8 mouse cellular contexts compared by ENCODE assay signal in genomic region chr3:68495096-68495735, GRCm38 (mm10).
DNase-seq lines count a peak whose midpoint lies in the region; ATAC-seq and TF ChIP-seq lines count a peak whose summit lies in the region.

No protein-coding gene starts in this region.

- DNase-seq in spleen, adult 2 months (ENCODE audit: low read depth in 1 of 2, low spot score in 2 of 2) = no peak
- no peak for DNase-seq in spleen, postnatal 36 days (ENCODE audit: low spot score in 2 of 2)
- DNase-seq in embryonic facial prominence, embryonic 10.5 days (ENCODE audit: low spot score) = peak; percentile 74
- DNase-seq in gastrocnemius, postnatal 14 days = peak; percentile 32
- peak; percentile 47 for DNase-seq in left cerebral cortex, postnatal 4 days
- DNase-seq in midbrain, embryonic 10.5 days (ENCODE audit: low spot score) = peak; percentile 68

- no peak for TF ChIP-seq POLR2A in spleen, adult 2 months (IDR thresholded peaks at IDR 0.05; ENCODE audit: low read depth, low read length)

- peak overlapping the region; percentile 98 for H3K4me2 ChIP-seq in intestine, embryonic 15.5 days (replicated peaks)
- peak overlapping the region; percentile 93 for H3K4me2 ChIP-seq in stomach, embryonic 16.5 days (ENCODE audit: low read depth, low read length)

- H3K9me3 ChIP-seq in embryonic facial prominence, embryonic 10.5 days = no peaks in the 10 kb centered on the region
- H3K9me3 ChIP-seq in intestine, embryonic 15.5 days = no peaks in the 10 kb centered on the region
- no peaks in the 10 kb centered on the region for H3K9me3 ChIP-seq in midbrain, embryonic 10.5 days (replicated peaks)
- no peaks in the 10 kb centered on the region for H3K9me3 ChIP-seq in stomach, embryonic 16.5 days (replicated peaks; ENCODE audit: control insufficient read depth, low read length)

- TF ChIP-seq CTCF in spleen, adult 2 months (IDR thresholded peaks at IDR 0.05; ENCODE audit: extremely low read depth, insufficient read depth, insufficient read length, insufficient replicate concordance) = no peak

- no peaks in the 10 kb centered on the region for H3K36me3 ChIP-seq in spleen, adult 2 months (ENCODE audit: control insufficient read depth, insufficient read depth, low read length)
- peaks cover 6% of the 10 kb centered on the region; the same call in 1 of the 2 replicates for H3K36me3 ChIP-seq in embryonic facial prominence, embryonic 10.5 days (replicated peaks)
- no peaks in the 10 kb centered on the region for H3K36me3 ChIP-seq in intestine, embryonic 15.5 days
- 0 out of 2 replicates have a peak, but pooled peaks cover 3% of the 10 kb centered on the region for H3K36me3 ChIP-seq in midbrain, embryonic 10.5 days
- no peaks in the 10 kb centered on the region for H3K36me3 ChIP-seq in stomach, embryonic 16.5 days (ENCODE audit: control insufficient read depth, insufficient read depth, low read length)

- H3K9ac ChIP-seq in intestine, embryonic 15.5 days = peak overlapping the region; percentile 71
- peak overlapping the region; percentile 88 for H3K9ac ChIP-seq in stomach, embryonic 16.5 days (ENCODE audit: low read length)

- H3K27me3 ChIP-seq in spleen, adult 2 months (ENCODE audit: control insufficient read depth, insufficient read depth, low read length) = peaks cover 17% of the 10 kb centered on the region
- H3K27me3 ChIP-seq in embryonic facial prominence, embryonic 10.5 days (replicated peaks; ENCODE audit: low read depth, poor library complexity, severe bottlenecking) = 0 out of 2 replicates have a peak, but pooled peaks cover 3% of the 10 kb centered on the region
- H3K27me3 ChIP-seq in intestine, embryonic 15.5 days (replicated peaks) = no peaks in the 10 kb centered on the region
- peaks cover 22% of the 10 kb centered on the region for H3K27me3 ChIP-seq in midbrain, embryonic 10.5 days (ENCODE audit: low read depth, poor library complexity, severe bottlenecking)
- no peaks in the 10 kb centered on the region for H3K27me3 ChIP-seq in stomach, embryonic 16.5 days (ENCODE audit: control insufficient read depth, insufficient read depth, low read length)

- ATAC-seq in intestine, embryonic 15.5 days = peak; percentile 21
- peak; percentile 17; the same call in 1 of the 2 replicates for ATAC-seq in stomach, embryonic 16.5 days (ENCODE audit: insufficient read depth, low FRiP score)

- intact Hi-C loops in gastrocnemius, postnatal 14 days (cut with DNase I; ENCODE audit: low total_unique reads) = no loop called here
- intact Hi-C loops in left cerebral cortex, postnatal 4 days (cut with DNase I) = loop anchor here (10.0 kb wide), 1 partner anchor 430 kb away; the partner anchor contains the start of gene Schip1

- peak overlapping the region; percentile 65 for H3K4me3 ChIP-seq in spleen, adult 2 months (ENCODE audit: extremely low read depth, insufficient read depth, insufficient read length)
- peak overlapping the region; percentile 83 for H3K4me3 ChIP-seq in embryonic facial prominence, embryonic 10.5 days
- peak overlapping the region; percentile 68 for H3K4me3 ChIP-seq in intestine, embryonic 15.5 days (replicated peaks)
- H3K4me3 ChIP-seq in midbrain, embryonic 10.5 days = peak overlapping the region; percentile 80
- H3K4me3 ChIP-seq in stomach, embryonic 16.5 days (replicated peaks; ENCODE audit: low read length) = peak overlapping the region; percentile 79

- peaks cover 4% of the 10 kb centered on the region; the same call in 1 of the 2 replicates for H3K4me1 ChIP-seq in spleen, adult 2 months (ENCODE audit: control insufficient read depth, insufficient read depth, insufficient read length)
- peaks cover 49% of the 10 kb centered on the region for H3K4me1 ChIP-seq in embryonic facial prominence, embryonic 10.5 days
- peaks cover 13% of the 10 kb centered on the region; the same call in 1 of the 2 replicates for H3K4me1 ChIP-seq in intestine, embryonic 15.5 days (replicated peaks)
- H3K4me1 ChIP-seq in midbrain, embryonic 10.5 days = peaks cover 52% of the 10 kb centered on the region
- peaks cover 11% of the 10 kb centered on the region; the same call in 1 of the 2 replicates for H3K4me1 ChIP-seq in stomach, embryonic 16.5 days (ENCODE audit: control insufficient read depth, insufficient read depth, low read length)

- peak overlapping the region; percentile 66 for H3K27ac ChIP-seq in spleen, adult 2 months (ENCODE audit: insufficient read depth, low read length)
- H3K27ac ChIP-seq in embryonic facial prominence, embryonic 10.5 days (replicated peaks) = peak overlapping the region; percentile 92
- peak overlapping the region; percentile 95 for H3K27ac ChIP-seq in intestine, embryonic 15.5 days
- peak overlapping the region; percentile 89 for H3K27ac ChIP-seq in midbrain, embryonic 10.5 days (replicated peaks)
- H3K27ac ChIP-seq in stomach, embryonic 16.5 days (ENCODE audit: low read length) = peak overlapping the region; percentile 95

- WGBS in spleen, adult 2 months = 2% methylated on average over 38 of the region's 38 CpGs
- under 1% methylated on average over 38 of the region's 38 CpGs for WGBS in embryonic facial prominence, embryonic 10.5 days
- under 1% methylated on average over 36 of the region's 38 CpGs for WGBS in intestine, embryonic 15.5 days
- under 1% methylated on average over 38 of the region's 38 CpGs for WGBS in midbrain, embryonic 10.5 days
- under 1% methylated on average over 37 of the region's 38 CpGs for WGBS in stomach, embryonic 16.5 days

Comparison
In these comparisons a context has a peak if more than half of its experiments do, and no peak if none do; other contexts are left out.
1. DNase-seq: peak in embryonic facial prominence, embryonic 10.5 days (single experiment), gastrocnemius, postnatal 14 days (single experiment), left cerebral cortex, postnatal 4 days (single experiment) and midbrain, embryonic 10.5 days (single experiment); none in spleen, adult 2 months (0 of 2) and spleen, postnatal 36 days (0 of 2).
2. Peak in every context shown above with its lines, with median percentiles within 50 percentile points of each other: H3K27ac ChIP-seq and H3K4me3 ChIP-seq.